Mouse (Mus musculus) adrenal gland, adult (tissue): ENCODE measurements at regions not wholly inside any gene's neighbourhood (a gene's known extent, or its start where the extent isn't known, plus 50 kb on each side); places are given as distances from the start of the nearest gene placed in this dataset.

Experiments
- DNase-seq, 2 experiments: peaks; one replicate each; pipeline ENCODE4 v3.0.0; 2022 to 2023; ENCODE audit warnings: low spot score in 1 of 2; ENCODE audit not compliant: inconsistent age in 2 of 2

DNA sequence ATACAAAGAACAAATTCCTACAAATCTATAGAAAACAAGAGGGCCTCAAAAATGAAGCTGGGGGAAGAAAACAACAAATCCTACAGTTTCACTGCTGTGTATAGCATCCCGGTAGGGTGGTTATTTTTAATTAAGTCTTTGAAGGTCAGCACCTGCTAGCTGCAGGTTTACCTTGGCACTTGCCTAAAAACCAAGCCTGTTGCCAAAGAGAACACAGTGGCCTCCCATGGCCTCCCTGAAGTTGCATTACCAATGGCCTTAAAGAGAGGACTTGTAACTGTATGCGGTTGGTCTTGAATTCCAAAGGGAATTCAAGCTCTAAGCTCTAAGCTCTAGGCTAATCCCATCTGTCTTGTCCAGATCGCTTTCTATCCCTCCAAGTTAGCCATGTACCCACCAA lies 169.7 kb upstream of the Ankrd55 start:
- DNase-seq: no peak

DNA sequence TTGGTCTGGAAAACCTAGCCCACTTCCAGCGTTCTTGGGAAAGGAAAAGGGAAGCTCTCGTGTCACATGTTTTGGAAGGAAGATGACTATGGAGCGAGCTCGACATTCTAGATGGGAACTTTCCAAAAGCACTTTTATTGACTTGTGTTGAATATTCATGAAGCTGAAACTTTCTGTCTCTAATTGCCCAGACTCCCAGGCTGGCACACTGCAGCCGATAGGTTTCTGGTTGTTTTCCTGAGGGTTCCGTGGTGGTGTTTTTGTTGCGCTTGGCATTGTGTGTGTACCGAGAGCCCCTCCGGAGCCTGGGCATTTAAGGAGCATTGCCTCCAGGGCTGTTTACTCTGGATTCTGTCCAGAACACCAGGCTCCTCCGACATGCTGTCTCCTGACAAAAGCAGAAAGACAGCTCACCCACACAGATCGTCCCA lies 168.6 kb upstream of the Ankrd55 start:
- DNase-seq: peak; percentile 36 to 74

DNA sequence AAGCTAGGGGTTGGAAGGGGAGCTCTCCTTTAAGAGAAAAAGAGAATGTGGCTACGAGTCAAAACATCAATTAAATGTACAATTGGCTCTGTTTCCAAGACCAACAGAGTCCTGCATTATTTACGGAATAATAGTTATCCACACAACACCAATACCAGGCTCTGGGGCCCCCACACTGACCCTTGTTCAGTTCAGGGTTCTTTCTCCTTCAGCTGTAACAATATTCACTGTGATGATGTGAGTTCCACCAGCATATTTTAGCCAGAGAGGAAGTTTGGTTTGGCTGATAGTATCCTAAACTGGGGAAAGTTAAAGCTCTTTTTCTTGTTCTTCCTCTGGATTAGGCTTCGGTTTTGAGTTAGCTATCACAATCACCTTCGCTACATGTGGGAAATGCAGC lies 167.9 kb upstream of the Ankrd55 start:
- no peak for DNase-seq

DNA sequence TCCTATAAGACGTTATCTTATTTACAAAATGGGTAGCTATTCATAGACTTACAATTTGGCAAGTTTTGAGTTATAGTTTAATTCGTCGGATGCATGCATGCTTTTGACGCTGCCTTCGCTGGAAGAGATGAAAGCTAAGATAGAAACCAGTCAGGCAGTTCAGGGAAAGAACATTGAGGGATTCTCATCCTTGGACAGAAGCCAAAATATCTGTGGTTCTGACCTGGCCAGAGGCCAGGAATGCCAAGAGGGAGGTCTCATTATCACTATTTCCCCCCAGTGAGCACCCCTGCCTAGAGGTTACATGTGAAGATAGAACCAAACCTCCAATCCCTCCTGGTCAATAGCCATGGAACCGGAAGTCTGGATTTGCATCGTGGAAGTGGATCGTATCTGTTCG lies 167.1 kb upstream of the Ankrd55 start:
- DNase-seq: peak in 1 of 2 experiments; percentile 42

DNA sequence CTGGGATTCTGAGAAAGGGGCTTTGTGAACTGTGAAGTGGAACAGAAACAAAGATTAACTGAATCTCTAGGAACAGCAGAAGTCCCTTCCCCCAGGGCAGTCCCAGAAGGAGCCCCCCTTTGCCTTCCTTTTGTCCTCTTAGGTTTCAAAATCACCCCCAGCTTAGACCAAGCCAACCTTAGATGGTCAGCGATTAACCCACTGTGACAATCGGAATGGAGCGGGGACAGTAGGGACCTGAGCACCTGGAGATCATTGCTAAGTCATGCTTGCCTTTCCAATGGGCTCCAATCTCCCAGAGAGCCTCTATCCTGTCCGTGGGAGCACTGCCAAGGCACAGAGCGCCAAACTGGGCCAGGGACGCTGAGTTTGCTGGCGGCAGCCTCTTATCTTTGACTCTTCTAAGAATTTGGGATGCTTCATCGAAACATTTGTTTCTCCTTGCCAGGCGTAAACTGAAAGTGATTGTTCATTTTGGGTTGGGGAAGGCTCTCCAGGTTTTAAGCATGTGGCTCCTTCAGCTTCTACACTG lies 165.3 kb upstream of the Ankrd55 start:
- peak; percentile 88 to 95 for DNase-seq

DNA sequence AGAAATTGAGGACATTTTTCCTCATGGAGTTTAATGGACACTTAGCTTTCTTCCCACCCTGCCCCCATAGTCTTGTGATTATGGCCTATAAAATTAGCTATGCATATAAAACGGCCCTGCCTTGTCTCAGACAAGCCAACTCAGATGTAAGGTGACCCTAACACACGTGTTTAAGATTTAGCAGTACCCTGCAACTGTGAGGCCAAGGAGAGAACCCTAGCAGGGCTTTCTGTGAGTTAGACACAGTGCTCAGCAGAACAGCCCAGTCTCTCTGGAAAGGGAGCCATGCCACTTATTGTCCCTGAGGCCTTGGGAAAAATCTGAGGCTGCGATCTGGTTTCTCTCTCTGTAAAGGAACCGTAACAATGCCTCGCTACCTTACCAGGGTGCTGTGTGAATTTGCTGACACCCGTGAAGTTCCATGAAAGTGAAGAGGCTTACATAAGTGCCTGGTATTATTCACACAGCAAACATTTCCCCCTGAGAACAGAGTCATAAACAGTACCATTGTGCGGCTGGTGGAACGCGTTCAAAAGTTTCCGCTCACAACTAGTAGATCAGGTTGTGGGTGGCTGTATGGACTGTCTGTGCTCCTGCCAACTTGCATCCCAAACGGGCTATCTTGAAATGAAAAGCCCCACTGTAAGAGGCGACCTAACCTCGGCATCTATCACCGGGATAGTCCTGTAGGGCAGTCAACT lies 162.3 kb upstream of the Ankrd55 start:
- DNase-seq: no peak

DNA sequence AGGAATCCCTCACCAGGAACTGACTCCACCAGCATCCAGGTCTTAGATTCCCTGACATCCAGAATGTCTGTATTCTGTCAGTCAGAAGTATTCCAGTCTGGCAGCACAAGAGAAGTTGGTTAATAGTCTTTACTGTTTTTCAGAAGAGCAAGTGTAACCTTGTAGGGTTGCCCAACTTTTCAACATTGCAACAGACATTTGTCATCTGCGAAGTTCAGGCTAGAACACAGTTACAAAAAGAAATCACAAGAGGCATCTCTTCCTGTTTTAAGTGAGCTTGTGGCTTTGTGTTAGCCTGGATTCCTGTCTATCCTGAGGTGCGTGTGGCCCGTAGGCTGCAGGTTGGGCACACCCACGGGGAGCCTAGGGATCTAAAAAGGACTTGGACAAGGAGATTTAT lies 158.0 kb upstream of the Ankrd55 start:
- DNase-seq: peak; percentile 47 to 88

DNA sequence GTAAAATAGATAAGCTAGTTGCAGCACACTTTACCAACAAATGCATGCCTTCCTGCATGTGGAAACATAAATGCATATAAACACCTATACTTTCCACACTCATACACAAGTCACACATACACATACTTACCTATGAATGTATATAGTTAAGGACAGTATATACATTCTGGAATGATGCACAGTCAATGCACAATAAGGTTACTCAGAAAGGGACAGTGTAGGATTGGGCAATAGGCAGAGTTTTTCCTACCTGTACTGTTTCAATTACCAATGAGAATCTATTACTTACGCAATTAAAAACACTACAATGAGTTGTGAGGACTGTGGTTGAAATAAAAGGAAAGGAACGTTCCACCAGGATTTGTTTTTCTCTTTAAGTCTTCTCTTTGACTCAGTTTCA lies 157.5 kb upstream of the Ankrd55 start:
- no peak for DNase-seq

DNA sequence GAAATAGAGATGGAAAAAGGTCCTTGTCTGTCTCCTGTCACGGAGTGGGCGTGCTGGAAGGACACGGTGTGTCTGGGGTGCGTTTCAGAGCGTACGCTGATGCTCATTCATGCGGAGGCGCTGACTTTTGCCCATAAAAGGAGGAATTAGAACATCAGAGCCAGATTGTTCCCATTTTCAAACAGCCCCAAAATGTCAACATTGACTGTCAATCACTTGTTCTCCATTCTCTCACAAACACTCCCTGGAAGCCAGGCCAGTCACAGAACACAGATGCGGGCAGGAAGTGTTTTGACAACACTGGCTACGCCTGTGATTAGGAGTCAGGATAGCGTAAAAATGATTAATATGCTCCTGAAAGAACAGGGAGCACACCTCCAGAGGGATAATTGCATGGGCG lies 157.1 kb upstream of the Ankrd55 start:
- no peak for DNase-seq

DNA sequence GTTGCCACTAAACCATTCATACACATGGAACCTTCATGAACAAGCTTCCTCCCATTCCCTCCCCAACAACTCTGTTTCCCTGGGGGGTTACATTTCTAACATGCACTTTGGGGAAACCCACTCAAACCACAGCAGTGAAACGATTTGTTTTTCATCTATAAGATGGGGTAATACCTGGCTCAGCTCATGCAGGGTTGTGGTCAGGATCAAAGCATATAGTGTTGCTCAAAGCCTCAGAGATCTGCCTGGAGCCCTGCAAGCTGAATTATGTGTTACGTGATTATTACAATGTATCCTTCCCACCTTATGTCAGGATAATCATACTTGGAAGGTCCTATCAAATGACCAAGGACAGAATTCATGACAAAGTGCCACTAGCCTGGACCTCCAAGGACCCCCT lies 154.5 kb upstream of the Ankrd55 start:
- no peak for DNase-seq

DNA sequence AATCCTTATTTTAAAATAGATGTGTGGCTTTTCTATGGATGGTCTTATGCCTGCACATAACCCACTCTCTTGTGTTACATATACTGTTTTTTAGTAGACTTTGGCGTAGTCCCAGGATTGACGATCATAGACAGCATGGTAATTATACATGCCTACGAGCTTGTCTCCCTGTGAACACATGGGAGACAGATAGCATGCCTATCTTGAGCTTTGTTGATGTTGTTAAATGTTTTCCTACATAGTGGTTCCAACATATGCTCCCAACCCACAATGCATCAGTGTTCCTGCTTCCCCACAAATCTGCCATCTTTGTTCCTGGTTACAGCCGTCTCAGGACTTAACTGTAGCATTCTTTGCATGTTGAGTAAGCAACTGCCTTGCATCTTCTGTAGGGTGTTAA lies 153.6 kb upstream of the Ankrd55 start:
- DNase-seq: no peak

DNA sequence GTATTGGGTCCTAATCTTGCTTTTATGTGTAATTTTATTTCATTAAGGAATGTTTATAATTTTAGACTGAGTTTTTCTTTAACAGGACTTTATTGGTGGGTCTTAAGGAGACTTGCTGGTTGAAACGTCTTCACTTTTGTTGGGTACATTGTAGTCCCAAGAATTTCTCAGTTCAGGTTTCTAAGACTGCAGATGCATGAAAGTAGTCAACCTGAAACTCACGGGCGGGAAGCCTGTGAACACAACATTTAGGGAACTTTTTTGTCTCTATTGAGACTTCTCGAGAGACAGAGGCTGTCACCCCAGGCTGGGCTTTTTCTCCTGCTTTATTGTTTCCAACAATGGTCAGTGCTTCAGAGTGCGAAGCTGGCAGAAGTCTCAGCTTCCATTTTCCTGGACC lies 152.5 kb upstream of the Ankrd55 start:
- no peak for DNase-seq

DNA sequence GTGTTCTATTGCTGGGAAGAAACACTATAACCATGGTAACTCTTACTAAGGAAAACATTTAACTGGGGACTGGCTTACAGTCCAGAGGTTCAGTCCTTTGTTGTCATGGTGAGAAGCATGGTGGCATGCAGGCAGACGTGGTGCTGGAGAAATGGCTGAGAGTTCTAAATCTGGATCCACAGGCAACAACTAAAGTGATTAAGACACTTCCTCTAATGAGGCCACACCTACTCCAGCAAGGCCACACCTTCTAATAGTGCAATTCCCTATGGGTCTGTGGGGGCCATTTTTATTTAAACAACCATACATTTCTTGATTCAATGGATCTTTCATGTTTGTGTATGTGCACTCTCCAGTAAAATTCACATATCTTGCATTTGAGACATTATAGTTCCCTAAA lies 151.4 kb upstream of the Ankrd55 start:
- DNase-seq: no peak

DNA sequence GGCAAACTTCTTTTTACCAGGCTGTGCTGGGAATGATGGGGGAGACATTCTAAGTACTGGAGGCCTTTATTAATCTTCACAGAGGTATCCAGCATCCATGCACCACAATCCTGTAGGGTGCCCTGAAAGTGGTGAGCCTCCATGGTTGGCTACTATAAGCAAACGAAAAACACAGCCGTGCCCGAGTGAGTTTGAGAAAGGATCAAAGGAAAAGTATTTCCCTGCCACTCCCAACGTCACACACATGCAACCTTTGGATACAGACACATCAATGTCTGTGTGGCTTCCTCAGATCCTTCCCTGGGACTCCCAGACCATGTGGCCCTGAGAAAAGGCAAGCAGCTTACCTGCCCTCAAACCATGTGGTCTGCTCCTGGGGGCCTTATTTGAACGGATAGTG lies 147.4 kb upstream of the Ankrd55 start:
- peak in 1 of 2 experiments; percentile 65 for DNase-seq

DNA sequence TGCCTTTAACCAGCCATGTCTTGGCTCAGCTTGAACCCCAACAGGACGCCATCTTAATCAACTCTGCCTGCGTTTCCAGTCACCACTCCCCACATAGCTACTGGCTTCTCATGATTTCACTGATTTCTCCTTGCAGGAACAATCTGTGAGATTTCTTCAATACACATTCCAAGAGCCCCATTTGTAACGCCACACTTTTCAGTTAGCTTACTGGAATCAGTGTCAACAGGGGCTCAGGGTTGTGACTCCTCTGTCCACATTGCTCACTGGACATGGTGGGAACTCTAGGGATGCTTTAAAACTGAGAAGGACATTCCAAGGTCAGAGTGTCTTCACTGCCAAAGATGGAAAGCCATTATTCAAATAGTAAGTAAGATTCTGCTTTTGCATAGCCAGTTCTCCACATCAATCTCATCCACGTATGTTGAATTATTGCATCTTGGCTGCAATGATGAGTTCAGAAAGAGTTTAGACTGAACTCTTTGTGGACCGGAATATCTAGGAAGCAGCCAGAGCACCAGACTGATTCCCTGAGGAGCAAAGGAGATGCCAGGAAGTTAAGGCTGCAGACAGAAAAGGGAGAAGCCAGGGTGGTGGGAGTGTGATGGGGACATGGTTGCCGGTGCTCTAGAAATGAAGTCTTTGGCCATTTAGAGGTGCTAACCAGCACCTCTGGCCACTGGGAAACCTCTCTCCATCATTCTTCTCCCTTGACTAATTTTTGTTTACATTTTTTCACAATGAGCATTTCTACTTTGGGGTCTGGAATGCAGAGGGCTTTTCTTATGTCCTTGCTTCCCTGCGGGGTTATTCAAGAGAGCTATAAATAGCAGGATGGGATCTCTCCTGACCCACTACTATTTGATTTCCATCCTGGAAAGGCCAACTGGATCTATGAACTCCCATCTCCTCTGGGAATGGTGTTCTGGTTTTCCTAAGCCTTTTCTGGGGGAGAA lies 143.6 kb upstream of the Ankrd55 start:
- DNase-seq: no peak

DNA sequence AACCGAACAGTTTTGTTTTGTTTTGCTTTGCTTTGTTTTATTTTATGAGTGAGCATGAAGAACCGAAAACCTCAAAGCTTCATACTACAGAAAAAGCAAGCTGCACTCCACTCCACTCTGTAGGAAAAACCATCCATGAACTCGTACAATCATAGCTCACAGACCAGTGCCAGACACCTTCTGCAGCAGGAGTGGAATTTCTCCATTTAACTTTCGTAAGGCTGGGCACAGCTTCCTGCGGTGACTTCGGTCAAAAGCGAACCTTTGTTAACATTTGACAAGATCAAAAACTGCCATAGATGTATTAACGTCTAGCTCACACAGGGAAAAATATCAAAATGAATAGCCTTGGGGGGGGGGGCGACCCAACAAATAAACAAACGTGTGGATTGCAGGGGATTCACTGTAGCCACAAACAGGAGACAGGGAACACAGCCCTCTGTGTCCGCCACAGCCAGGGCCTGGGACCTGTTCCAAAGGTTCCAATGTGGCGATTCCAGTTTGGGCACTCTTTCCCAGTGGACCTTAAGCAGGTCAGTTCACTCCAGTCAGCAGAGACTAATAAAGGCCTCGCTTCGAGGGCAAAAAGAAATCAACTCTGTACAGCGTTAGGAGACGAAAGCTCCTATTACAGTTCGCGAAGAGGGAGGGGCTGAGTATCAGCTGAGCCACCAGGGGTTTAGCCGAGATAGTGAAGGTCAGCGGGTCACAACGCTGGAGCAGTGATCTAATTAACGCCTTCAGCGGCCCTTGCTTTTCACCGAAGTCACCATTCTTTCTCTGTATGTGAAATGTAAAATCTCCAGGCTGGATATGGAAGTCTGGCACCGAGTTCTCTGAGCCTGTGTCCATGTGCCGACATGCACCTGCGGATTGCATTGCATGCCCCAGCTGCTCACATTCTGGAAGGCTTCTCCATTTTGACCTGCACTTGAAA lies 135.4 kb upstream of the Ankrd55 start:
- peak; percentile 24 to 74 for DNase-seq

DNA sequence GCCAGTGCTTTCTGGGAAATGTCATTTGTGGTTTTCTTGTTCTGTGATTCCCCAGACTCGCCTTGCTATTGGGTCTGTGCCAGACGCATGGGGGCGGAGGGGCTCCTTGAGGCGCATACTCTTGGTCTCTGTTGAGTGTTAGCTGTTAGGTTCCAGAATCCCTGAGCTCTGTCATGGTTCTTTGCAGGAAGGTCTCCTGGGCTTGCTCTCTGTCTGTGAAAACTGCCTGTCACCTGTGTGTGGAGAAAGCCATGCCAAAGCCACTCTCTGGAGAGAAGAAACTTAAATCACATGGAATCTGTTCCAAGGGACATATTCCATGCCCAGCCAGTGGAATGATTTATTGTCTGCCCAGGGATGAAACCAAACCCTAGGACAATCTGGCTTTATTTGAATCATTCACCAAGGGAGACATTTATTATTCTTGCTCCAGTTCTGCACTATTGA lies 134.5 kb upstream of the Ankrd55 start:
- peak; percentile 41 to 65 for DNase-seq

DNA sequence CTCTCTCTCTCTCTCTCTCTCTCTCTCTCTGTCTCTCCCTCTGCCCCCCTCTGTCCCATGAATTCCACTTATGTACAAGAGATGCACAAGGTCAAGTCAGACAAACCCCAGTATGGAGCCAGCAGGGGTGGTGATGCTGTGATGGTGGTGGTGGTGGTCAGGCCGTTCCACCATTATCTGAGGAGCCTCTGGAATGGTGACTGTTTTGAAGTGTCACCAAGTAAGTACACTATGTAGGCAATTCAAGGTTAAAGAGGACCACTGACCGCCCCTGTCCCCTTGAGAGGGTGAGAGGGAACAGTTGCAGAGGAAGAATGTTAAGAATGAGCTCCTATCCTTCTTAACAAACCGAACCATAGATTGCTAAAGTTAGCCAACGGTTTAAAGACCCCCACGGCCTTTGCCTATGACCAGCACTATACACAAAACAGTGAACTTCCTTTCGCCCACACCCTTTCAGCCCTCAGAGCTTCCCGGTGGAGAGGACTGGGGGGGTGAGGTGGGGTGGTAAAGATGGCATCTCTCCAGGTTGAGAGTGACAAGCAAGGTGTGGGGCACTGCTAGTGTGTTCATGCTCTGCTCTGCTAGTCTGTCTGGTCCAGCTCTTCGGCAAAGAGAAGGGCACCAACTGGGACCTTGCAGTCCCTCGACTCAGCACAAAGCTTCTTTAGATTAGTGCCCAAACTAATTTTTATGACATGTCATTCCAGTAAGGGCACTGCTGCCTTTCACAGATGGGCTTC lies 128.7 kb upstream of the Ankrd55 start:
- DNase-seq: no peak

DNA sequence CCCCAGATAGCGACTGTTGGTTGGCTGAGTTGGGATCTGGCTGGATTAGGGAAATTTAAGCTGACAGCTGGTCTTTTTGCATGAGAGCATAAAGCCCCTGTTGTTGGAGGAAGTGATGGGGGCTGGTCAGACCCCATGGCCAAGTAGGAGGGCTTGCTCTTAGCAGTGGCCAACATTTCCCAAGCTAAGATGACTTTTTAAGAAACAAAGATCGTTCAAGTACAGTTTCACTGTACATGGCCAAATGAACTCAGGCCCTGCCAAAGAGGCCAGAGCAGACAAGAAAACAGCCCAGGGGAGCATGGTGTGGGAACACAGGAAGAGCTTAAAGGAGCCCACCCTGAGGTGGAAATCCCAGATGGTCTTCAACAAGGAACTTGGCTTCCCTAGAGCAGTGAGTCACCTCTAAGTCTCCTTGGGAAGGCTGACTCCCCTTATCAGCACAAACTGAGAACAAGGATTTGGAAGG lies 128.0 kb upstream of the Ankrd55 start:
- peak in 1 of 2 experiments; percentile 37 for DNase-seq

DNA sequence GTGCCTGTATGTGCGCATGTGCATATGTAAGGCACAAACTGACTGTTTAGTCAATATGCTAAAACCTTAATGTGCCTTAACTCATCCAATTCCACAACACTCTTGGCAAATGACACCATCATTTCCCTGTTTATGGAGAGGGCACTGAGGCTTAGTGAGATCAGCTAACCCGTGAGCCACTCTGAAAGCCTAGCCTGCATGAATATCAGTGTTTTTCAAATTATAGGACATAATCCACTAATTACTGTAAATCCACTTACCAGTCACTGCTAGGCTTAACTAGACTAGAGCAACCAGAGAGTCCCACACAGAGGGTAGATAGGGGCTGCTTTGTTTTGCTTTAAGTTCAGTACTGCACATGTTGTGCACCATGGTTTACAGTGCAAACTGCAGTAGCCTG lies 127.5 kb upstream of the Ankrd55 start:
- DNase-seq: no peak
